In the genomic region with DNA sequence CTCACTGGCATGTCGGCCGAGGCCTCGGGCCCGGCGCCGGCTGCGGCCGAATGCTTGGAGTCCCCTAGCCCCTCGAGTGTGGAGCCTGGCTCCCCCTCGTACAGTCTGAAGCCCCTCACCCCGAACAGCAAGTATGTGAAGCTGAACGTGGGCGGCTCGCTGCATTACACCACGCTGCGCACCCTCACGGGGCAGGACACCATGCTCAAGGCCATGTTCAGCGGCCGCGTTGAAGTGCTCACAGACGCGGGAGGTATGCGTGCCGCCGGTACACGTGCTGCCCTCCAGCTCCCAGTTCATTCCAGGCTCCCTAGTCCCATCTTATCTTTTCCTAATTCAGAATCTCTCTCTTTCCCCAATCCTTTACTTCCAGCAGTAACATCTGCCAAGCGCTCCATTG, we compare ENCODE assay signal across 8 mouse cellular contexts. TPM values are rescaled to one million over a fixed set of nuclear protein-coding genes. Genes with fewer than 3 reads are reported as not detected.
DNase-seq lines count a peak whose midpoint lies in the region; ATAC-seq and TF ChIP-seq lines count a peak whose summit lies in the region.

No protein-coding gene starts in this region.

- no peak for DNase-seq in heart, embryonic 10.5 days (ENCODE audit: low spot score)
- no peak for DNase-seq in heart, postnatal 14 days
- DNase-seq in ES-E14 (ENCODE audit: low read depth, low spot score) = no peak
- no peak for DNase-seq in thymus, postnatal 10 days (ENCODE audit: low spot score in 2 of 2)
- no peak for DNase-seq in frontal cortex, postnatal 10 days (ENCODE audit: low spot score in 2 of 2)

- H3K36me3 ChIP-seq in heart, embryonic 10.5 days = peaks cover 24% of the 10 kb centered on the region
- H3K36me3 ChIP-seq in ES-E14 (ENCODE audit: control insufficient read depth, insufficient read depth, low read length, poor library complexity, severe bottlenecking) = peaks cover 8% of the 10 kb centered on the region; the same call in 1 of the 2 replicates
- H3K36me3 ChIP-seq in limb, embryonic 15.5 days = peaks cover 19% of the 10 kb centered on the region
- H3K36me3 ChIP-seq in neural tube, embryonic 14.5 days (ENCODE audit: control insufficient read depth, insufficient read depth, low read length) = peaks cover 4% of the 10 kb centered on the region; the same call in 1 of the 2 replicates

- peaks cover 15% of the 10 kb centered on the region for H3K4me1 ChIP-seq in heart, embryonic 10.5 days
- H3K4me1 ChIP-seq in ES-E14 (ENCODE audit: control insufficient read depth in 2 of 2, insufficient read depth in 2 of 2, low read length in 2 of 2, poor library complexity in 1 of 2) = peaks cover 0 to 11% of the 10 kb centered on the region in 2 experiments; a peak in 2 of 4 replicates
- H3K4me1 ChIP-seq in limb, embryonic 15.5 days = peaks cover 11% of the 10 kb centered on the region
- H3K4me1 ChIP-seq in neural tube, embryonic 14.5 days (ENCODE audit: control insufficient read depth, insufficient read depth, low read length) = peaks cover 12% of the 10 kb centered on the region

- peak; percentile 39 for ATAC-seq in erythroid progenitor cell, adult 5-6 weeks (replicated peaks; ENCODE audit: low FRiP score, poor library complexity, severe bottlenecking)
- peak; percentile 62 for ATAC-seq in limb, embryonic 15.5 days (ENCODE audit: insufficient number of reproducible peaks, low FRiP score, low TSS enrichment, low read depth)
- ATAC-seq in neural tube, embryonic 14.5 days (ENCODE audit: low read depth) = peak; percentile 73

- WGBS in heart, embryonic 10.5 days = 0% methylated on average over 27 of the region's 27 CpGs
- WGBS in limb, embryonic 15.5 days = under 1% methylated on average over 27 of the region's 27 CpGs
- 0% methylated on average over 18 of the region's 27 CpGs for WGBS in neural tube, embryonic 14.5 days

- in situ Hi-C loops in ES-E14 (cut with MboI; ENCODE audit: low sequenced_read_pairs in 2 of 2, unreplicated experiment in 2 of 2) = no loop called here

- no peaks in the 10 kb centered on the region for H3K9me3 ChIP-seq in heart, embryonic 10.5 days
- no peaks in the 10 kb centered on the region for H3K9me3 ChIP-seq in ES-E14 (ENCODE audit: control insufficient read depth, insufficient read depth, low read depth, low read length)
- no peaks in the 10 kb centered on the region for H3K9me3 ChIP-seq in limb, embryonic 15.5 days
- no peaks in the 10 kb centered on the region for H3K9me3 ChIP-seq in neural tube, embryonic 14.5 days (ENCODE audit: control insufficient read depth, low read length)

- H3K4me3 ChIP-seq in heart, embryonic 10.5 days = peak overlapping the region; percentile 89
- peak overlapping the region; percentile 89 to 92 for H3K4me3 ChIP-seq in ES-E14 (ENCODE audit: insufficient read depth in 1 of 2, low read depth in 1 of 2, low read length in 2 of 2, poor library complexity in 1 of 2, severe bottlenecking in 1 of 2)
- peak overlapping the region; percentile 92 for H3K4me3 ChIP-seq in limb, embryonic 15.5 days
- peak overlapping the region; percentile 85 for H3K4me3 ChIP-seq in neural tube, embryonic 14.5 days (ENCODE audit: low read depth, low read length)

- peak overlapping the region; percentile 90 for H3K9ac ChIP-seq in ES-E14 (ENCODE audit: insufficient read depth, low read depth, low read length, poor library complexity, severe bottlenecking)
- H3K9ac ChIP-seq in limb, embryonic 15.5 days = peak overlapping the region; percentile 87
- peak overlapping the region; percentile 77 for H3K9ac ChIP-seq in neural tube, embryonic 14.5 days (replicated peaks; ENCODE audit: low read depth, low read length)

- peak overlapping the region; percentile 90 for H3K27ac ChIP-seq in heart, embryonic 10.5 days
- H3K27ac ChIP-seq in ES-E14 (ENCODE audit: insufficient read depth, low read depth, low read length, poor library complexity, severe bottlenecking) = no peak overlapping the region
- peak overlapping the region; percentile 81 for H3K27ac ChIP-seq in limb, embryonic 15.5 days
- H3K27ac ChIP-seq in neural tube, embryonic 14.5 days (ENCODE audit: low read depth, low read length) = peak overlapping the region; percentile 76

- peak overlapping the region; percentile 94 for H3K4me2 ChIP-seq in limb, embryonic 15.5 days
- peak overlapping the region; percentile 93 for H3K4me2 ChIP-seq in neural tube, embryonic 14.5 days (ENCODE audit: low read depth, low read length)

- intact Hi-C loops in heart, postnatal 14 days (cut with DNase I) = loop anchor here (10.0 kb wide), 1 partner anchor 256 kb away; no protein-coding TSS in a partner anchor

- no peaks in the 10 kb centered on the region for H3K27me3 ChIP-seq in heart, embryonic 10.5 days (ENCODE audit: insufficient read depth, poor library complexity, severe bottlenecking)
- H3K27me3 ChIP-seq in limb, embryonic 15.5 days = no peaks in the 10 kb centered on the region
- H3K27me3 ChIP-seq in neural tube, embryonic 14.5 days (ENCODE audit: control insufficient read depth, insufficient read depth, low read length) = no peaks in the 10 kb centered on the region

TF ChIP-seq in ES-E14, 5 proteins besides CTCF, POLR2A, EP300 and RAD21:
- TF ChIP-seq ZNF384 (IDR thresholded peaks at IDR 0.05; ENCODE audit: low read depth, low read length) (no peak), MAFK (IDR thresholded peaks at IDR 0.05; ENCODE audit: insufficient read depth, low read depth, low read length) (no peak), CHD2 (IDR thresholded peaks at IDR 0.05; ENCODE audit: low read depth, low read length) (no peak), ZC3H11A (IDR thresholded peaks at IDR 0.05; ENCODE audit: borderline replicate concordance, low read depth, low read length) (no peak), HCFC1 (IDR thresholded peaks at IDR 0.05; ENCODE audit: borderline replicate concordance, insufficient read depth, low read length) (no peak)

RNA-seq across cellular contexts. Expression of a gene that starts 0.4 kb away (rescaled TPM):
- polyA plus RNA-seq in heart, embryonic 10.5 days (2016; fragmentation: Nextera tagmentation; extraction: Ambion mirVana) = 15.5 and 21.3 TPM in 2 replicates
- total RNA-seq in heart, postnatal 14 days (2021) = 1 to 10 TPM; 6.9 to 7.6 TPM
- 13.2 and 16.2 TPM in 2 replicates for total RNA-seq in ES-E14 (2012; rRNA removed)
- total RNA-seq in erythroid progenitor cell, adult 5-6 weeks (2015; ENCODE audit: low replicate concordance) = 21.6 TPM in 1 of 2 replicates, not detected in the other
- 0.53 and 3.3 TPM in 2 replicates for total RNA-seq in erythroid progenitor cell, adult 5-6 weeks (2017; ENCODE audit: low replicate concordance)
- polyA plus RNA-seq in limb, embryonic 15.5 days (2015; fragmentation: Nextera tagmentation; extraction: Ambion mirVana) = 13.5 and 15.3 TPM in 2 replicates
- 92.9 and 103 TPM in 2 replicates for polyA plus RNA-seq in neural tube, embryonic 14.5 days (2014; fragmentation: Nextera tagmentation; extraction: Ambion mirVana)

RNA-seq across cellular contexts. Expression of a gene that starts 6.3 kb away (rescaled TPM):
- 18.6 and 20.7 TPM in 2 replicates for polyA plus RNA-seq in heart, embryonic 10.5 days (2016; fragmentation: Nextera tagmentation; extraction: Ambion mirVana)
- total RNA-seq in heart, postnatal 14 days (2021) = 10 to 100 TPM; 10.9 to 13.0 TPM
- total RNA-seq in ES-E14 (2012; rRNA removed) = 14.7 and 25.6 TPM in 2 replicates
- 3.2 and 5.4 TPM in 2 replicates for total RNA-seq in erythroid progenitor cell, adult 5-6 weeks (2015; ENCODE audit: low replicate concordance)
- 4.0 and 10.4 TPM in 2 replicates for total RNA-seq in erythroid progenitor cell, adult 5-6 weeks (2017; ENCODE audit: low replicate concordance)
- polyA plus RNA-seq in limb, embryonic 15.5 days (2015; fragmentation: Nextera tagmentation; extraction: Ambion mirVana) = 31.3 and 35.1 TPM in 2 replicates
- polyA plus RNA-seq in neural tube, embryonic 14.5 days (2014; fragmentation: Nextera tagmentation; extraction: Ambion mirVana) = 29.4 and 32.2 TPM in 2 replicates

RNA-seq across cellular contexts. Expression of a gene that starts 20.3 kb away (rescaled TPM):
- not detected in 2 replicates for polyA plus RNA-seq in heart, embryonic 10.5 days (2016; fragmentation: Nextera tagmentation; extraction: Ambion mirVana)
- under 1 TPM in 1 of 2 experiments, not detected in 1; 0.60 TPM for total RNA-seq in heart, postnatal 14 days (2021)
- total RNA-seq in ES-E14 (2012; rRNA removed) = 1.0 and 2.0 TPM in 2 replicates
- total RNA-seq in erythroid progenitor cell, adult 5-6 weeks (2015; ENCODE audit: low replicate concordance) = not detected in 2 replicates
- total RNA-seq in erythroid progenitor cell, adult 5-6 weeks (2017; ENCODE audit: low replicate concordance) = not detected in 2 replicates
- 0.10 TPM in 1 of 2 replicates, not detected in the other for polyA plus RNA-seq in limb, embryonic 15.5 days (2015; fragmentation: Nextera tagmentation; extraction: Ambion mirVana)
- polyA plus RNA-seq in neural tube, embryonic 14.5 days (2014; fragmentation: Nextera tagmentation; extraction: Ambion mirVana) = 5.8 and 10.6 TPM in 2 replicates

RNA-seq across cellular contexts. Expression of a gene that starts 21.3 kb away (rescaled TPM):
- polyA plus RNA-seq in heart, embryonic 10.5 days (2016; fragmentation: Nextera tagmentation; extraction: Ambion mirVana) = 0.15 and 0.35 TPM in 2 replicates
- total RNA-seq in heart, postnatal 14 days (2021) = 10 to 100 TPM; 14.2 to 17.2 TPM
- total RNA-seq in ES-E14 (2012; rRNA removed) = 0.80 and 2.0 TPM in 2 replicates
- not detected in 2 replicates for total RNA-seq in erythroid progenitor cell, adult 5-6 weeks (2015; ENCODE audit: low replicate concordance)
- 0.45 TPM in 1 of 2 replicates, not detected in the other for total RNA-seq in erythroid progenitor cell, adult 5-6 weeks (2017; ENCODE audit: low replicate concordance)
- polyA plus RNA-seq in limb, embryonic 15.5 days (2015; fragmentation: Nextera tagmentation; extraction: Ambion mirVana) = 0.46 and 0.50 TPM in 2 replicates
- polyA plus RNA-seq in neural tube, embryonic 14.5 days (2014; fragmentation: Nextera tagmentation; extraction: Ambion mirVana) = 70.9 and 85.0 TPM in 2 replicates

RNA-seq across cellular contexts. Expression of a gene that starts 44.5 kb away (rescaled TPM):
- polyA plus RNA-seq in heart, embryonic 10.5 days (2016; fragmentation: Nextera tagmentation; extraction: Ambion mirVana) = 33.2 and 39.2 TPM in 2 replicates
- total RNA-seq in heart, postnatal 14 days (2021) = 10 to 100 TPM; 61.4 to 61.7 TPM
- 42.3 and 57.2 TPM in 2 replicates for total RNA-seq in ES-E14 (2012; rRNA removed)
- 23.1 and 38.2 TPM in 2 replicates for total RNA-seq in erythroid progenitor cell, adult 5-6 weeks (2015; ENCODE audit: low replicate concordance)
- total RNA-seq in erythroid progenitor cell, adult 5-6 weeks (2017; ENCODE audit: low replicate concordance) = 65.6 and 76.2 TPM in 2 replicates
- polyA plus RNA-seq in limb, embryonic 15.5 days (2015; fragmentation: Nextera tagmentation; extraction: Ambion mirVana) = 40.9 and 46.3 TPM in 2 replicates
- polyA plus RNA-seq in neural tube, embryonic 14.5 days (2014; fragmentation: Nextera tagmentation; extraction: Ambion mirVana) = 28.9 and 36.5 TPM in 2 replicates
